Mouse (Mus musculus) heart, postnatal 0 days (tissue): Measurements from ENCODE around the gene Tectb. TPM values are rescaled to one million over a fixed set of nuclear protein-coding genes. Genes with fewer than 3 reads are reported as not detected.

ENCODE experiments used
- ATAC-seq: fragments of 200-750 bp; cut with Nextera tagmentation; 2 replicates; pipeline ENCODE4 v1.8.0; 2017; ENCODE audit warnings: low read depth, moderate number of reproducible peaks, moderate library complexity; ENCODE audit not compliant: insufficient read depth
- DNase-seq: peaks from one replicate; pipeline ENCODE4 v3.0.0-alpha.2; 2016; ENCODE audit warnings: low spot score
- H3K27ac ChIP-seq: fragments of 300-500 bp; sonication (generic); 2 replicates; pipeline ENCODE4 v1.5.1; 2014; ENCODE audit warnings: low read depth, mild to moderate bottlenecking
- H3K27me3 ChIP-seq: fragments of 300-500 bp; sonication (generic); 2 replicates; pipeline ENCODE4 v1.6.1; 2014; ENCODE audit warnings: low read length, mixed read lengths; ENCODE audit not compliant: control insufficient read depth, insufficient read depth
- H3K36me3 ChIP-seq: fragments of 300-500 bp; sonication (generic); replicated peaks from 2 replicates; pipeline ENCODE4 v1.6.1; 2014; ENCODE audit warnings: low read length, mixed read lengths; ENCODE audit not compliant: control insufficient read depth, insufficient read depth
- H3K4me1 ChIP-seq: fragments of 300-500 bp; sonication (generic); 2 replicates; pipeline ENCODE4 v1.6.1; 2014; ENCODE audit warnings: antibody characterized with exemption; ENCODE audit not compliant: control insufficient read depth, insufficient read depth
- H3K4me2 ChIP-seq: fragments of 300-500 bp; sonication (generic); 2 replicates; pipeline ENCODE4 v1.6.1; 2014; ENCODE audit warnings: low read depth, mild to moderate bottlenecking, low read length, moderate library complexity
- H3K4me3 ChIP-seq: fragments of 300-500 bp; sonication (generic); 2 replicates; pipeline ENCODE4 v1.5.1; 2014; ENCODE audit warnings: low read depth, low read length
- H3K9ac ChIP-seq: fragments of 300-500 bp; sonication (generic); replicated peaks from 2 replicates; pipeline ENCODE4 v1.6.1; 2014; ENCODE audit warnings: low read depth, low read length, mixed read lengths
- H3K9me3 ChIP-seq: fragments of 300-500 bp; sonication (generic); replicated peaks from 2 replicates; pipeline ENCODE4 v1.6.1; 2016; ENCODE audit warnings: low read length; ENCODE audit not compliant: control insufficient read depth
- CTCF ChIP-seq: IDR thresholded peaks from 2 replicates; pipeline ENCODE4 v1.5.1; 2016; ENCODE audit warnings: antibody characterized with exemption, control low read depth, low read depth
- EP300 ChIP-seq: IDR thresholded peaks from 2 replicates; pipeline ENCODE4 v1.6.1; 2016; ENCODE audit warnings: antibody characterized with exemption, low read depth
- WGBS: fragments of 180-500 bp; shearing (Covaris S2); extraction: QIAGEN DNeasy Blood & Tissue Kit; methylation state at CpG from one replicate; pipeline ENCODE4 v1.1.7; 2014; 5-methylcytosine and 5-hydroxymethylcytosine counted together
- microRNA-seq: library from miRNA; unstranded; fragments of <30 nt; microRNA quantifications from one replicate; pipeline ENCODE4, GENCODE M21; 2016
- polyA plus RNA-seq: library from polyadenylated mRNA; unstranded; fragments of >200 nt; fragmentation: Nextera tagmentation; extraction: Ambion mirVana; gene quantifications from 2 replicates; pipeline ENCODE4 v1.2.1, GENCODE M21; 2015
- total RNA-seq: library from RNA; depleted of rRNA; stranded (reverse); fragments of >200 nt; gene quantifications from 2 replicates; pipeline ENCODE4 v1.2.3, GENCODE M21; 2014; ENCODE audit warnings: low replicate concordance; rRNA removed

Gene Tectb
- total and polyA plus RNA-seq, 2 experiments from 2014 or later: 0.15 TPM; not detected in 1

DNA sequence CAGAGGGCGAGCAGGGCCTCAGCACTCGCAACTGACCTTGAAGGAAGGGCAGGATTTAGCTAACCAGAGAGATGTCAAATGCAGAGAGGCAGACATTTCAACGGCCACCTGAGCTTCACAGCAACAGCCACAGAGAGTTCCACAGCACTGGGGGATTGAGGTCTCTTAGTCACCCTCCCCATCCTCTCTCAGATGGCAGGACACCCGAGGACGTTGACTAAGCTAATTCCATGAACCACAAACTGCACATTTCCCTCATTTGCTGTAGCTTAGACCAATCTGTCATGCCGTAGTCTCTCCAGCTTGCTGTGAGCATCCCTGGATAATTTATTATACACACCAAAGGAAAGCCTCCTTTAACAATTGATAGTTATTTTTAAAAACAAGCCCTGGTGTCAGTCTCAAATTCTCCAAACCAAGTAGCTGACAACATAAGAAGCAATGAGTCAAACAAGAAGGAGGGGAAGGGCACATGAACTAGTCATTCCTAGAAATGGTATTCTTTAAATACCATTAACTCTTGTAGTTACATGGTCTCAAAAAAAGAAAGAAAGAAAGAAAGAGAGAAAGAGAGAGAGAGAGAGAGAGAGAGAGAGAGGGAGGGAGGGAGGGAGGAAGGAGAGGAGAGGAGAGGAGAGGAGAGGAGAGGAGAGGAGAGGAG, 59.4 kb downstream of the Tectb start:
- H3K9ac ChIP-seq: no peak overlapping the region
- H3K27ac ChIP-seq: no peak overlapping the region
- DNase-seq: no peak
- H3K36me3 ChIP-seq: no peaks in the 10 kb centered on the region
- H3K4me1 ChIP-seq: peaks cover under 1% of the 10 kb centered on the region; the same call in 1 of the 2 replicates
- no peaks in the 10 kb centered on the region for H3K9me3 ChIP-seq
- TF ChIP-seq CTCF (no peak), EP300 (no peak)
- 0 out of 2 replicates have a peak, but pooled peaks cover 3% of the 10 kb centered on the region for H3K27me3 ChIP-seq
- ATAC-seq: no peak
- WGBS: 57% methylated on average over 6 of the region's 6 CpGs
- H3K4me2 ChIP-seq: no peak overlapping the region
- H3K4me3 ChIP-seq: no peak overlapping the region

DNA sequence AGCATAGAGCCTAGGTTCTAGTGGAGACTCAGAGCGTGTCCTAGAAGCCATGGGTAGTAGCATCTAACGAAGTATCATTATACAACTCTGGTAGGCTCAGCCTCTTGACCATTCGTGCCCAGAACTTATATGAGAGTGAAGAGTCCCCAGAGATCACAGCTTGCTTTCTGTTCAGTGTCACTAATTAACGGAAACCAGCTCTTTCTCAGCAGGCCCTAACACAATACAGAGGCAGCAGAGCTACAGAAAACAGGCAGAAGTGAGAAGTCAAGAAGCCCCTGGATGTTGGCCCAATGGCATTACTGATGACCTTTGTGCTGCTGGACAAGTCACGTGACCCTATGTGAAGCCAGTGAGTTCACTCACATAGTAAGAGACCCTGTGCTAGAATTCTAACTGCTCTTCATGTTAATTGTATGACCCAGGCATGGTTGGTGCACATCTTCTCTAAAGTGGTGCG, 60.7 kb downstream of the Tectb start, which contains the start of gene Gucy2g:
Gene Gucy2g, minus strand, starts transcription at position 51 of the 460 bp plus-strand sequence.
- TF ChIP-seq EP300: no peak
- no peak for TF ChIP-seq CTCF
- WGBS: 78% methylated on average over 6 of the region's 6 CpGs
- no peak within 1 kb of the TSS for H3K27ac ChIP-seq
- ATAC-seq: no peak
- H3K9me3 ChIP-seq: no peaks in the 10 kb centered on the region
- no peak within 1 kb of the TSS for H3K4me3 ChIP-seq
- peaks cover 7% of the 10 kb centered on the region for H3K4me1 ChIP-seq
- no peak within 1 kb of the TSS for H3K4me2 ChIP-seq
- H3K9ac ChIP-seq: no peak within 1 kb of the TSS
- H3K27me3 ChIP-seq: 0 out of 2 replicates have a peak, but pooled peaks cover 3% of the 10 kb centered on the region
- no peaks in the 10 kb centered on the region for H3K36me3 ChIP-seq
- no peak for DNase-seq

DNA sequence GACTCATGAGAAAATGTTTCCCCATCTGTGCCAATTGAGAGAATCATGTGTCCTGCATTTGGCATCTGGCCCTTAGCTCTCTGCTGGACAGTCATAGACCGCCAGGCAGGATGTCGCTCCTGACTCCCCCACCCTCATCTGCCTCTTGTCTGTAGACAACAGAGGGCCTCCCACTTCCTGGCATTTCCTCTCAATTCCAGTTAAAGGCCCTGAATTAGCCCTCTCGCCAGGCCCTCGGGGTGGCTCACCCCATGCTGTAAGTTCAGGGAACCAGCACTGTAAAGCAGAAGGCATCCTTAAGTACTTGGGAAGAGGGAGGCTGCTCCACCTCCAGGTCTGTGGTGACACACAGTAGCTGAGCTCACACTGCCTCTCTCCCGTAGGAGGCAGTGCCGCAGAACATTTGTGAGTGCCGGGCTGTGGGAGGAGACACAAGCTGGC, 64.3 kb downstream of the Tectb start:
- Histone ChIP-seq H3K27ac (peak overlapping the region; percentile 54), H3K4me2 (no peak overlapping the region), H3K4me1 (peaks cover 7% of the 10 kb centered on the region), H3K36me3 (no peaks in the 10 kb centered on the region), H3K9ac (no peak overlapping the region), H3K9me3 (no peaks in the 10 kb centered on the region), H3K4me3 (no peak overlapping the region), H3K27me3 (no peaks in the 10 kb centered on the region)
- TF ChIP-seq EP300 (peak; percentile 95), CTCF (peak; percentile 53)
- DNase-seq (peak; percentile 90), ATAC-seq (peak; percentile 94)
- 7% methylated on average over 7 of the region's 7 CpGs for WGBS

Small RNA genes within 50 kb of the gene (microRNA-seq; reads per million reads assigned to microRNA genes)
- not detected for gene Mir6715

Other genes starting within 250 kb of the Tectb start
- gene Gpam, start 53.5 kb upstream of the Tectb start, total RNA-seq: 38.6 and 60.2 TPM in 2 replicates
- gene Gpam, start 53.5 kb upstream of the Tectb start, polyA plus RNA-seq: 14.7 and 15.7 TPM in 2 replicates
- not detected in 2 replicates for gene Gucy2g, start 60.5 kb downstream of the Tectb start, total RNA-seq
- not detected in 2 replicates for gene Gucy2g, start 60.5 kb downstream of the Tectb start, polyA plus RNA-seq
- 14.7 and 28.1 TPM in 2 replicates for gene Acsl5, start 71.2 kb downstream of the Tectb start, total RNA-seq
- gene Acsl5, start 71.2 kb downstream of the Tectb start, polyA plus RNA-seq: 15.0 and 15.8 TPM in 2 replicates
- gene Zdhhc6, start 135.3 kb downstream of the Tectb start, total RNA-seq: 31.3 and 36.9 TPM in 2 replicates
- 45.3 and 45.4 TPM in 2 replicates for gene Zdhhc6, start 135.3 kb downstream of the Tectb start, polyA plus RNA-seq
- 6.6 and 24.4 TPM in 2 replicates for gene Vti1a, start 135.6 kb downstream of the Tectb start, total RNA-seq
- gene Vti1a, start 135.6 kb downstream of the Tectb start, polyA plus RNA-seq: 11.5 and 12.5 TPM in 2 replicates